Mouse (Mus musculus) embryonic facial prominence, embryonic 12.5 days (tissue): ENCODE measurements around the gene Abcb5. TPM values are rescaled to one million over a fixed set of nuclear protein-coding genes. Genes with fewer than 3 reads are reported as not detected.

Source experiments
- ATAC-seq: fragments of 200-750 bp; cut with Nextera tagmentation; 2 replicates; pipeline ENCODE4 v1.8.0; 2017; ENCODE audit not compliant: insufficient number of reproducible peaks, insufficient read depth, low FRiP score, low TSS enrichment
- H3K27ac ChIP-seq: fragments of 300-500 bp; sonication (generic); 2 replicates; pipeline ENCODE4 v1.5.1; 2016; ENCODE audit warnings: mild to moderate bottlenecking
- H3K27me3 ChIP-seq: fragments of 300-500 bp; sonication (generic); 2 replicates; pipeline ENCODE4 v1.6.1; 2016; ENCODE audit warnings: mild to moderate bottlenecking, moderate library complexity
- H3K36me3 ChIP-seq: fragments of 300-500 bp; sonication (generic); 2 replicates; pipeline ENCODE4 v1.6.1; 2016; ENCODE audit warnings: mild to moderate bottlenecking
- H3K4me1 ChIP-seq: fragments of 300-500 bp; sonication (generic); 2 replicates; pipeline ENCODE4 v1.6.1; 2016
- H3K4me2 ChIP-seq: fragments of 300-500 bp; sonication (generic); replicated peaks from 2 replicates; pipeline ENCODE4 v1.6.1; 2016; ENCODE audit warnings: mild to moderate bottlenecking, moderate library complexity
- H3K4me3 ChIP-seq: fragments of 300-500 bp; sonication (generic); 2 replicates; pipeline ENCODE4 v1.5.1; 2016; ENCODE audit warnings: mild to moderate bottlenecking
- H3K9ac ChIP-seq: fragments of 300-500 bp; sonication (generic); 2 replicates; pipeline ENCODE4 v1.6.1; 2016; ENCODE audit warnings: mild to moderate bottlenecking, moderate library complexity
- H3K9me3 ChIP-seq: fragments of 300-500 bp; sonication (generic); 2 replicates; pipeline ENCODE4 v1.6.1; 2016; ENCODE audit warnings: mild to moderate bottlenecking, moderate library complexity
- WGBS: fragments of 180-500 bp; shearing (Covaris S2); methylation state at CpG from one replicate; pipeline ENCODE4 v1.1.7; 2016; 5-methylcytosine and 5-hydroxymethylcytosine counted together
- polyA plus RNA-seq: library from polyadenylated mRNA; unstranded; fragments of >200 nt; fragmentation: Nextera tagmentation; extraction: Ambion mirVana; gene quantifications from 2 replicates; pipeline ENCODE4 v1.2.1, GENCODE M21; 2016

Gene Abcb5
- polyA plus RNA-seq, 1 experiment from 2014 or later = not detected

DNA sequence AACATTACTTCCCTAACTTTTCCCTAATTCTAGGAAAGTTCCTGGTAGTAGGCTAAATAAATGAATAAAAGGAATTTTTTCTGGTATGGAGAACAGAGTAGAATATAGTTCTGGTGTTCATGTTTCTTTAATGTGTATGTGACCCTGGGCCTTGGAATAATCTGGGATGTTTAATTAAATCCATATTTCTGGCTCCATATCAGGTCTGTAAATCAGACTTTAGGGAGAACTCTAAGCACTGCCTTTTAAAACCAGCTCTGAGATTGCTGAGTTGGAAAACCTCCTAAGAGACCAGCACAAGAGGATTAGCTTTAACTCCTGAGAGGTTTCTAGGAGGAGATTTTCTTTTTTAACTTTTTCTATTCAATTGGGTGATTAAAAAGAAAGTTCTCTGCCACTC, 83.4 kb downstream of the Abcb5 start:
- no peaks in the 10 kb centered on the region for H3K4me1 ChIP-seq
- ATAC-seq = no peak
- H3K4me3 ChIP-seq = no peak overlapping the region
- no peaks in the 10 kb centered on the region for H3K9me3 ChIP-seq
- H3K9ac ChIP-seq = no peak overlapping the region
- H3K36me3 ChIP-seq = no peaks in the 10 kb centered on the region
- H3K27ac ChIP-seq = no peak overlapping the region
- H3K4me2 ChIP-seq = no peak overlapping the region
- H3K27me3 ChIP-seq = no peaks in the 10 kb centered on the region

DNA sequence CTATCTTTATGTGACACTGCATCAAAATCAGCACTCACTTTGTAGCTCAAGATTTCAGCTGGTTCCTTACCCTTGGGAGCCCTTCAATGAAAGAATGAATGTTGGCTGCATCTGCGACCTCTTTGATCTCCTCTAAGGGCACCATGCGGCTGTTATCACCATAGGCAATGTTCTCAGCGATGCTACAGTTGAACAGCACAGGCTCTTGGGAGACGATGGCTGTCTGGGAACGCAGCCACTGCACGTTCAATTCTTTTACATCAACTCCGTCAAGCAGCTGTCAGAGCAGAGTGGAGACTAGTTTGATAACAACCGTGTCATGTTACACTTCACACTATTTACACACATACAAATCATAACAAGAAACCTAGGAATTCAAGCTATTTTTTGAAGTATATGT, 93.5 kb downstream of the Abcb5 start:
- no peaks in the 10 kb centered on the region for H3K9me3 ChIP-seq
- WGBS = 77% methylated on average over 8 of the region's 8 CpGs
- H3K9ac ChIP-seq = no peak overlapping the region
- H3K4me1 ChIP-seq = no peaks in the 10 kb centered on the region
- H3K4me3 ChIP-seq = no peak overlapping the region
- no peaks in the 10 kb centered on the region for H3K27me3 ChIP-seq
- no peak overlapping the region for H3K27ac ChIP-seq
- no peak overlapping the region for H3K4me2 ChIP-seq
- no peaks in the 10 kb centered on the region for H3K36me3 ChIP-seq
- ATAC-seq = no peak

DNA sequence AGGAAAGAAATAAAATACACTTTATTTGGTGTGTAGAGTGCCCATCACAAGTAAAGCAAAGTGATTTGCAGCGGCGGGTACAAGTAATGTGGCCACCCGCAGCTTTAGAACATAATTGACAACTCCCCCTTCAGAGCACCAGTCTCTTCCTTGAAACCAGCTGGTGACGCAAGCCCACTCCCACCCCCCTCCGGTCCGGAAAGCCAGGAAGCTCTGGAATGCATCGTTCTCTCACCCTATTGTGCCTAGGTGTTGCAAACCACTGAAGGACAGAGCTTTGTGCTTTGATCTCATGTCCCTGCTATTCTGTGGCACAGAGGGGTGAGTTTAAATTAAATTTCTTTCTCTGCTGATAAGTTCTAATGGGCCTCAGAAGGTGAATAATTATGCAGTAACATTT, 110.1 kb downstream of the Abcb5 start:
- H3K4me2 ChIP-seq = no peak overlapping the region
- no peak overlapping the region for H3K9ac ChIP-seq
- H3K9me3 ChIP-seq = no peaks in the 10 kb centered on the region
- H3K4me3 ChIP-seq = no peak overlapping the region
- H3K27ac ChIP-seq = no peak overlapping the region
- H3K4me1 ChIP-seq = 0 out of 2 replicates have a peak, but pooled peaks cover 5% of the 10 kb centered on the region
- ATAC-seq = no peak
- WGBS = 4% methylated on average over 7 of the region's 7 CpGs
- no peaks in the 10 kb centered on the region for H3K36me3 ChIP-seq
- H3K27me3 ChIP-seq = peaks cover 41% of the 10 kb centered on the region

DNA sequence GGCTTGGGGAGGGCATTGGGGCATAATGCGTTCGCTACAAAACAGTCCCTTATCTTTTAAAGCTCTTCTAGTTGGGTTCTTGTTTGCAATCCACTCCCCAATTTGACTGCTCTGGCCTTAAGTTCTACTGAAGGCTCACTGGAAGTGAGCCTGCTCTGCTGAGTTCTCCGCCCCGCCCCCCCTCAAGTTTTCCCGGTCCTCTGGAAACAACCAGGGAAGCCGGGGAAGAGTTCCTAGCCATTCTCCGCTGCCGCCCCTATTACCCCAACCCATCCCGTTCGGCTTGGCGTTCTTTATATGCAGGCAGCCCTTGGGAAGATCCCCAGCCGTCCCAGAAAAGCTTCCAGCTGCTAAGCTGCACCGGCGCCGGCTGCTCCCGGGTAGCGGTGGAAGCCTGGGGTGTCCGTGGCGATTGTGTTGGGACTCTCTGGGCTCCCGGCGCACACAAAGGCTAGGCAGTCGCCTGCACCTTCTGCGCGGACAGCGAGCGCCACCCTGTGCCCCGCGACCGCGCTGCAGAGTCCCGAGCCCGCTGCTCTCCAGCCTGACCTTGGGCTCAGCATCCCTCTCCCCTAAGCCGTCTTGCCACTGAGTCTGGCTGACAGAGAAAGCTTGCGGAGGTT, 111.3 kb downstream of the Abcb5 start:
- Histone ChIP-seq H3K27me3 (peaks cover 43% of the 10 kb centered on the region), H3K9ac (peak overlapping the region; percentile 33; the same call in 1 of the 2 replicates), H3K4me2 (peak overlapping the region; percentile 68), H3K9me3 (no peaks in the 10 kb centered on the region), H3K4me1 (0 out of 2 replicates have a peak, but pooled peaks cover 5% of the 10 kb centered on the region), H3K36me3 (no peaks in the 10 kb centered on the region), H3K4me3 (peak overlapping the region; percentile 39), H3K27ac (no peak overlapping the region)
- WGBS = under 1% methylated on average over 34 of the region's 34 CpGs
- peak; percentile 97 for ATAC-seq

DNA sequence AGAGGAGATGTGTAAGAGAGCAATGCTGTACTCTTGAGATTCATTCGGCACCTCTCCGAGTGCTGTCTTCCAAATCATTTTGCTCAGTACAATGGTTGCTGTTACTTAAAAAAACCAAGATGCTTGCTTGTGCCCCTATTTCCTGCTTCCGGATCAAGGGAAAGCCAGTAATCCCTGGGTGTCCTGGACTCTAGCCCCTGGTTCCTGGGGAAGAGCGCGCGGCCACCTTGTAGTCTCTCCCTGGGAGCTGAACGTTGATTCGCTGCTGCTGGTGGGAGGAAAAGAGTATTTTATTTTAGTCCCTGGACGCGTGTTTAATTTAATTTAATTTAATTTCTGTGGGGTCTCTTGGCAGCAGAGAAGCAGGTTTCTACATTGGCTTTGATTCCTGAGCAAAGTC, 111.8 kb downstream of the Abcb5 start:
- H3K27me3 ChIP-seq = peaks cover 48% of the 10 kb centered on the region
- WGBS = 2% methylated on average over 10 of the region's 10 CpGs
- H3K27ac ChIP-seq = no peak overlapping the region

DNA sequence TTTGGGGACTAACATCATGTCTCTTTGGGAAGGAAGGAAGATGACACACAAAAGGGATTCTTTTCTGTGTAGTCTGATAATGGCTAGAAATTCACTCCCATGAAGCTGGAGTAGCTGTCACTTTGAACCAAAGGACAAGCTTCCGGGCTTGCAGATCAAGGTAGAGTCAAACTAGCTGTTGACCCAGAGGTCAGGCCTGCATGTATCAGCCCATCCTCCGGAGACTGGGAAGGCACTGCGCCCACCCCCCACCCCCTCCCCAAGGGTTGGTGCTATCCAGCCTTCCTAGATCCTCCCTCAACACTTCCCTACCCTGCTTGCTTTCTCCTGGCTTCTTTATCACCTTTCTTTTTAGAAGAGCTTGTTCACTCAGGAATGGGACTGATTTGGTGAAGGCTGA, 112.9 kb downstream of the Abcb5 start:
- Histone ChIP-seq H3K4me2 (no peak overlapping the region), H3K9ac (no peak overlapping the region), H3K27me3 (peaks cover 59% of the 10 kb centered on the region), H3K27ac (no peak overlapping the region), H3K36me3 (no peaks in the 10 kb centered on the region), H3K4me1 (peaks cover 10% of the 10 kb centered on the region; the same call in 1 of the 2 replicates), H3K9me3 (no peaks in the 10 kb centered on the region), H3K4me3 (no peak overlapping the region)
- 0% methylated on average over 2 of the region's 3 CpGs for whole genome bisulfite sequencing
- ATAC-seq = no peak

More for the DNA sequence above, 111.8 kb downstream of the Abcb5 start:
- Histone ChIP-seq H3K4me1 (peaks cover 7% of the 10 kb centered on the region; the same call in 1 of the 2 replicates), H3K4me3 (peak overlapping the region; percentile 39), H3K9ac (0 out of 2 replicates have a peak overlapping the region, but pooled peaks have one; percentile 33), H3K36me3 (no peaks in the 10 kb centered on the region), H3K4me2 (peak overlapping the region; percentile 68), H3K9me3 (no peaks in the 10 kb centered on the region)
- no peak for ATAC-seq

DNA sequence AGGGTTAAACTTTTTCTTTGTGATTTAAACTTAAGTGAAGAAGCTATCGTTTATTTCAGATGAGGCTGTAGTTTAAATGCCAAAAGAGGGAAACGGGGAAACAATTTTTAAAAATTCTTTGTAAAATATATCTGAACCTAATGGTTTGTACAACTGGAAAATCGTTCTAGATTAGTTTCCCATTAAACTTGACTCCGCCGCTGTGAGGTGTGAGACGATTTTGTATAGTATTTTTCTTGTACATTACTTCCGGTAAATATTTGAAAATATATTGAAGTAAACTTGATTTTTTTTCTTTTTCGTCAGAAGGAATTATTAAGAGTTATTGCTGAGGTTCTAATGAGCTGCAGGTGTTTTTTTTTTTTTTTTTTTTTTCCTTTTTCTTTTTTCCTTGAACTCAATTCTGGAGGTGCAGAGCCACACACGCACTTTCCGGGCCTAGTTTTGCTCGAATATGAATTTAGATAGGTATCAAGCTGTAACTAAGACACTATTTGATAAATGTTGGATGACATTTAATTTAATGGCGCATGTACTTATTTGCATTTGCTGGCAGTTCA, 115.3 kb downstream of the Abcb5 start:
- 27% methylated on average over 12 of the region's 12 CpGs for WGBS
- no peak overlapping the region for H3K4me2 ChIP-seq
- H3K36me3 ChIP-seq = no peaks in the 10 kb centered on the region
- peaks cover 67% of the 10 kb centered on the region for H3K27me3 ChIP-seq
- no peak overlapping the region for H3K27ac ChIP-seq
- ATAC-seq = no peak
- H3K9ac ChIP-seq = no peak overlapping the region
- no peaks in the 10 kb centered on the region for H3K9me3 ChIP-seq
- peaks cover 10% of the 10 kb centered on the region for H3K4me1 ChIP-seq
- no peak overlapping the region for H3K4me3 ChIP-seq

DNA sequence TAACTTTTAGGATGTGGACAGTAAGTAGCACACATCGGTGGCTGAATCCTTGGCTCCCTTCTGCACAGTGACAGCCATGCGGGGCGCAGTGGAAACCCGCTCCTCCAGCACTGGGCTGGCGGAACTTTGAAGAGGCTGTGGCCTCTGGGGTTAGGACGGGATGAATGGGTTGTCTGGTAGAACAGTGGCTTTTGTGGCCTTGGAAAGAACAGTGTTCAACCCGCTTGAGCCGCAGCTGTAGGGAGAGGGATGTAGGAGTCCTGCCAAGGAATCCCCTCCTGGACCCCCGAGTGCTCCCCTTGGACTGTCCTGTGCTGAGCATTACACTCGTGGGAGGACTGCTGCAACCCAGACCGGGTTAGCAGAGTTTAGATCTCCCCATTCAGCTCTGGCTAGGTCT, 116.2 kb downstream of the Abcb5 start:
- Histone ChIP-seq H3K4me1 (peaks cover 10% of the 10 kb centered on the region), H3K27ac (no peak overlapping the region), H3K27me3 (peaks cover 68% of the 10 kb centered on the region), H3K9ac (no peak overlapping the region), H3K36me3 (no peaks in the 10 kb centered on the region), H3K4me2 (no peak overlapping the region; the same call in 1 of the 2 replicates), H3K4me3 (peak overlapping the region; percentile 30), H3K9me3 (no peaks in the 10 kb centered on the region)
- 2% methylated on average over 11 of the region's 11 CpGs for WGBS
- no peak for ATAC-seq

DNA sequence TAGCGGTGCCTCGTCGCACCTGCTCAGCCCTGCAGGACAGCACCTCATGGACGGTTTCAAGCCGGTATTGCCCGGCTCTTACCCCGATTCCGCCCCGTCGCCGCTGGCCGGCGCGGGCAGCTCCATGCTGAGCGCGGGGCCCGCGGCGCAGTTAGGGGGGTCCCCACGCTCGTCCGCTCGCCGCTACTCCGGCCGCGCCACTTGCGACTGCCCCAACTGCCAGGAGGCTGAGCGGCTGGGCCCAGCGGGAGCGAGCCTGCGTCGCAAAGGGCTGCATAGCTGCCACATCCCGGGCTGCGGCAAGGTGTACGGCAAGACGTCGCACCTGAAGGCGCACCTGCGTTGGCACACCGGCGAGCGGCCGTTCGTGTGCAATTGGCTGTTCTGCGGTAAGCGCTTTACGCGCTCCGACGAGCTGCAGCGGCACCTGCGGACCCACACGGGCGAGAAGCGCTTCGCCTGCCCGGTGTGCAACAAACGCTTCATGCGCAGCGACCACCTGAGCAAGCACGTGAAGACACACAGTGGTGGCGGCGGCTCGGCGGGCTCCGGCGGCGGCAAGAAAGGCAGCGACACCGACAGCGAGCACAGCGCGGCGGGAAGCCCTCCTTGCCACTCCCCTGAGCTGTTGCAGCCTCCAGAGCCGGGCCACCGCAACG, 116.9 kb downstream of the Abcb5 start:
- no peak overlapping the region for H3K27ac ChIP-seq
- 0 out of 2 replicates have a peak overlapping the region, but pooled peaks have one; percentile 34 for H3K9ac ChIP-seq
- WGBS = under 1% methylated on average over 78 of the region's 78 CpGs
- H3K4me1 ChIP-seq = peaks cover 6% of the 10 kb centered on the region
- H3K9me3 ChIP-seq = no peaks in the 10 kb centered on the region
- H3K4me3 ChIP-seq = peak overlapping the region; percentile 30
- peaks cover 72% of the 10 kb centered on the region for H3K27me3 ChIP-seq
- 0 out of 2 replicates have a peak, but pooled peaks have one; percentile 18 for ATAC-seq
- H3K4me2 ChIP-seq = peak overlapping the region; percentile 45
- no peaks in the 10 kb centered on the region for H3K36me3 ChIP-seq

DNA sequence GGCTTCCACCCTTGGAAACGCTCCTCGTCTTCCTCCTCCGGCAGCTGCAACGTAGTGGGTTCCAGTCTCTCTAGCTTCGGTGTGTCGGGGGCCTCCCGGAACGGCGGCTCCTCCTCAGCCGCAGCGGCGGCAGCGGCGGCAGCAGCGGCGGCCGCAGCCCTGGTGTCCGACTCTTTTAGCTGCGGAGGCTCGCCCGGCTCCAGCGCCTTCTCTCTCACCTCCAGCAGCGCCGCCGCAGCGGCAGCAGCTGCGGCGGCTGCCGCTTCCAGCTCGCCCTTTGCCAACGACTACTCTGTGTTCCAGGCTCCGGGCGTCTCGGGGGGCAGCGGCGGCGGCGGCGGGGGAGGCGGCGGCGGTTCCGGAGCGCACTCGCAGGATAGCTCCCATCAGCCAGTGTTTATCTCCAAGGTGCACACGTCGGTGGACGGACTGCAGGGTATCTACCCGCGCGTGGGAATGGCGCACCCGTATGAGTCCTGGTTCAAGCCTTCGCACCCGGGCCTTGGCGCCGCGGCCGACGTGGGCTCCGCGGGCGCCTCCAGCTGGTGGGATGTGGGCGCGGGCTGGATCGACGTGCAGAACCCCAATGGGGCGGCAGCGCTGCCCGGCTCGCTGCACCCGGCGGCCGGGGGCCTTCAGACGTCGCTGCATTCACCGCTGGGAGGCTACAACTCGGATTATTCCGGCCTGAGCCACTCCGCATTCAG, 117.6 kb downstream of the Abcb5 start:
- Histone ChIP-seq H3K36me3 (no peaks in the 10 kb centered on the region), H3K27ac (0 out of 2 replicates have a peak overlapping the region, but pooled peaks have one; percentile 30), H3K4me1 (peaks cover 5% of the 10 kb centered on the region), H3K9me3 (no peaks in the 10 kb centered on the region), H3K27me3 (peaks cover 73% of the 10 kb centered on the region), H3K4me3 (peak overlapping the region; percentile 30), H3K4me2 (peak overlapping the region; percentile 45), H3K9ac (peak overlapping the region; percentile 34; the same call in 1 of the 2 replicates)
- under 1% methylated on average over 79 of the region's 80 CpGs for WGBS
- no peak; the same call in 1 of the 2 replicates for ATAC-seq

DNA sequence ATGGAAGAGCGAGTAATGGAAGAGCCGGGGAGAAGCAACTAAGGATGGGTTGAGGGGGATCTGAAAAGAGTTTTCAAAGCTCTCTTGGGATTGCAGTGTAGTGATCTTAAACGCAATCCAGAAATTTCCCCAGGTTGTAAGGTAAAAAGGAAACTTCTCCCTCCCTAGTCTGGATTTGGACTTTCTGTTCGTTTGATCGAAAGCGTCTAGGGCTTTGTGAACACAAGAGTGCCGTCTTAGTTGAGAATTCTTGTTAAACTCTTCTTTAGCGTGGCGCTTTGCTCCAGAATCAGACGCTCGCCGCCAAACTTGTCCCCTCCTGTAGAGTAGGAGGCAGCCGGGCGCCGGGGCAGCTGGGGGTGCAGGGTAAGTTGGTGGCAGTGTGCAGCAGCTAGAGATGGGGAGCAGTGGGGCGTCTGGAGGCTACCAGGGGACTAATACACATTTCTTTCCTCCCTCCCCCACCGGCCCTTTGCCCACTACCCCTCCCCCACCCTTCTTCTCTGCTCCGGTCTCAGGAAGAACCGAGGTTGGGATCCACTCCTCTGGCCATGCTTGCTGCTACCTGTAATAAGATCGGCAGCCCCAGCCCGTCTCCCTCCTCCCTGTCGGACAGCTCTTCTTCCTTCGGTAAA, 118.2 kb downstream of the Abcb5 start:
- Histone ChIP-seq H3K4me3 (peak overlapping the region; percentile 30), H3K36me3 (no peaks in the 10 kb centered on the region), H3K27me3 (peaks cover 72% of the 10 kb centered on the region), H3K4me1 (peaks cover 6% of the 10 kb centered on the region), H3K27ac (no peak overlapping the region), H3K4me2 (peak overlapping the region; percentile 45), H3K9me3 (no peaks in the 10 kb centered on the region), H3K9ac (no peak overlapping the region; the same call in 1 of the 2 replicates)
- no peak; the same call in 1 of the 2 replicates for ATAC-seq
- WGBS = 1% methylated on average over 23 of the region's 23 CpGs
